Mouse (Mus musculus) urinary bladder, postnatal 36 days (tissue): ENCODE data around the gene Prr14.
A peak's percentile ranks its signal among the peaks of the same experiment; 100 is the strongest.

Experiments
- DNase-seq, 2 experiments: peaks; one replicate each; pipeline ENCODE4 v3.0.0; 2022; ENCODE audit warnings: low spot score in 2 of 2, mixed read lengths in 1 of 2

The Prr14 gene

GRCm38 (mm10) chr7:127512231-127513015 lies 53.0 kb downstream of the Prr14 start:
- DNase-seq, result peak; percentile 82 to 88

- peak; percentile 10 to 13 for DNase-seq
These were observed 53.6 kb downstream of the Prr14 start for GRCm38 (mm10) chr7:127513016-127513390.

- no peak for DNase-seq
These were observed 54.4 kb downstream of the Prr14 start for GRCm38 (mm10) chr7:127513781-127514180.

DNA sequence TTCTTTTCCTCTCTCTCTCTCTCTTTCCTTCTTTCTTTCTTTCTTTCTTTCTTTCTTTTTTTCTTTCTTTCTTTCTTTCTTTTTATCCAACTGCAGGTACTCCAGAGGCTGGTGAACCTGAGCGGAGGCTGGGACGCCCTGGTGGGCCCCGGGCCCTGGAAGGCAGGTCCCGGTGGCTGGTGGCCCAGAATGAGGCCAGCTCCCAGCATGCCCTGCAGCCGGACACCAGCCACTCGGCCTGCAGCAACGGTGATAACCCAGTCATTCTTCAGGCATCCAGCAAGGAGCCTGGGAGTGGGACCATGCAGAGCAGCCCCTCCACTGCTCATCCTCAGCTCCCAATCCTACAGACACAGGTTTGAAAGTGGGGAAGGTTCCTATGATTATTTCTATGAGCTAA lies 56.4 kb downstream of the Prr14 start:
- no peak for DNase-seq

- no peak for DNase-seq
These were observed 56.9 kb downstream of the Prr14 start for GRCm38 (mm10) chr7:127516344-127516743.

DNA sequence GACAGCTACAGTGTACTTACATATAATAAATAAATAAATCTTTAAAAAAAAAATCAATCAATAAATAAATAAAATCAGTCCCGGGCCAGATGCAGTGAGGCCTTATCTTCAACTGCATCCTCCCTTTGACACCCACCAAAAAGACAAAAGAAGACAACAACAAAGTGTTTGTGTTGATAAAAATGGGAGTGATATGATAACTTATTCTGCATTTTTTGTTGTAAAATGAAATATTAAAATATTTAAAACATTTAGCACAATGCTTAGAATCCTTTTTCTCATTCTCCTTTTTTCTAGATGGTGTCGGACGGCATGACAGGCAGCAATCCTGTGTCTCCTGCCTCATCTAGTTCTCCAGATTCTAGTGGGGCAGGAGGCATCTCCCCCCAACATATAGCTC lies 59.9 kb downstream of the Prr14 start, which contains the start of gene Gm42715:
Gene Gm42715 (plus strand): TSS at position 301 of the 400 bp plus-strand sequence.
- no peak for DNase-seq
